Comparison of ENCODE assay signal across 21 mouse cellular contexts in genomic region chr2:76266622-76267021, GRCm38 (mm10).
DNase-seq lines count a peak whose midpoint lies in the region; ATAC-seq and TF ChIP-seq lines count a peak whose summit lies in the region.
"Had no signal": no experiment of that assay in that cellular context is flagged by ENCODE, and none has a peak within 500 bp of the region (broad histone marks: within the 10 kb centered on the region; RNA-seq: fewer than 3 reads in every experiment).

No protein-coding gene starts in this region.

- no peaks in the 10 kb centered on the region for H3K27me3 ChIP-seq in MEL (ENCODE audit: control insufficient read depth in 1 of 2, insufficient read depth in 2 of 2, low read length in 2 of 2)
- no peaks in the 10 kb centered on the region for H3K27me3 ChIP-seq in hindbrain, embryonic 14.5 days (ENCODE audit: control insufficient read depth, insufficient read depth, low read length)
- H3K27me3 ChIP-seq: embryonic facial prominence, embryonic 13.5 days; hindbrain, embryonic 13.5 days; kidney, embryonic 15.5 days; limb, embryonic 13.5 days; liver, embryonic 15.5 days had no signal

- no peak for TF ChIP-seq RAD21 in MEL (IDR thresholded peaks at IDR 0.05; ENCODE audit: low read depth, low read length)

- TF ChIP-seq EP300 in MEL (IDR thresholded peaks at IDR 0.05; ENCODE audit: low read depth in 1 of 2, low read length in 2 of 2), result no peak

- DNase-seq in gastrocnemius, adult 18-20 months (ENCODE audit: low spot score), result peak; percentile 6
- DNase-seq in gastrocnemius, adult 8-10 months (ENCODE audit: low spot score in 2 of 2), result no peak
- peak; percentile 7 to 10 for DNase-seq in left cerebral cortex, postnatal 36 days (ENCODE audit: low spot score in 2 of 2)
- no peak for DNase-seq in left cerebral cortex, postnatal 10 days (ENCODE audit: extremely low spot score in 1 of 2, low spot score in 2 of 2)
- DNase-seq in MEL (ENCODE audit: low read depth, low spot score), result peak; percentile 33
- peak; percentile 39 to 53 for DNase-seq in layer of hippocampus, adult 8-10 months (ENCODE audit: low spot score in 2 of 2)
- no peak for DNase-seq in hindbrain, embryonic 14.5 days (ENCODE audit: low spot score)
- DNase-seq: B cell, adult 2 months; cerebellum, adult 9-11 months; gastrocnemius, postnatal 10 days; heart, postnatal 10 days; midbrain, embryonic 14.5 days; thymus, postnatal 36 days had no signal

- H3K36me3 ChIP-seq in MEL (ENCODE audit: control insufficient read depth in 1 of 2, insufficient read depth in 2 of 2, low read length in 2 of 2), result peaks cover 0 to 2% of the 10 kb centered on the region in 2 experiments; a peak in 2 of 4 replicates
- no peaks in the 10 kb centered on the region for H3K36me3 ChIP-seq in hindbrain, embryonic 14.5 days (replicated peaks; ENCODE audit: control insufficient read depth, insufficient read depth)
- H3K36me3 ChIP-seq: embryonic facial prominence, embryonic 13.5 days; hindbrain, embryonic 13.5 days; kidney, embryonic 15.5 days; limb, embryonic 13.5 days; liver, embryonic 15.5 days had no signal

- no peaks in the 10 kb centered on the region for H3K9me3 ChIP-seq in MEL (replicated peaks; ENCODE audit: insufficient read depth, low read length)
- H3K9me3 ChIP-seq in hindbrain, embryonic 14.5 days (ENCODE audit: control insufficient read depth, low read length), result no peaks in the 10 kb centered on the region
- H3K9me3 ChIP-seq: embryonic facial prominence, embryonic 13.5 days; hindbrain, embryonic 13.5 days; kidney, embryonic 15.5 days; limb, embryonic 13.5 days; liver, embryonic 15.5 days had no signal

- no peak overlapping the region for H3K4me2 ChIP-seq in hindbrain, embryonic 14.5 days (replicated peaks)
- H3K4me2 ChIP-seq: embryonic facial prominence, embryonic 13.5 days; hindbrain, embryonic 13.5 days; kidney, embryonic 15.5 days; limb, embryonic 13.5 days; liver, embryonic 15.5 days had no signal

- no peak for TF ChIP-seq CTCF in MEL (IDR thresholded peaks at IDR 0.05 in 2 of 3, conservative IDR thresholded peaks at IDR 0.05 in 1 of 3; ENCODE audit: control insufficient read depth in 1 of 3, insufficient read depth in 1 of 3, low read depth in 2 of 3, low read length in 3 of 3, poor library complexity in 1 of 3, severe bottlenecking in 1 of 3)

- H3K4me1 ChIP-seq in MEL (ENCODE audit: control insufficient read depth in 1 of 2, insufficient read depth in 2 of 2, low read length in 2 of 2), result peaks cover 2 to 9% of the 10 kb centered on the region in 2 experiments; a peak in 3 of 4 replicates
- no peaks in the 10 kb centered on the region for H3K4me1 ChIP-seq in hindbrain, embryonic 14.5 days (replicated peaks; ENCODE audit: control insufficient read depth, insufficient read depth, low read length)
- H3K4me1 ChIP-seq: hindbrain, embryonic 13.5 days; kidney, embryonic 15.5 days had no signal

- no peak overlapping the region for H3K27ac ChIP-seq in MEL (ENCODE audit: control insufficient read depth, low read depth, low read length)
- H3K27ac ChIP-seq in hindbrain, embryonic 14.5 days, result no peak overlapping the region
- H3K27ac ChIP-seq: embryonic facial prominence, embryonic 13.5 days; hindbrain, embryonic 13.5 days; kidney, embryonic 15.5 days; limb, embryonic 13.5 days; liver, embryonic 15.5 days had no signal

- ATAC-seq in cerebellum, adult (ENCODE audit: insufficient number of reproducible peaks, low FRiP score, low TSS enrichment), result no peak
- ATAC-seq in hindbrain, embryonic 14.5 days (ENCODE audit: low FRiP score), result no peak
- ATAC-seq: intestine, embryonic 16.5 days; Patski had no signal

- no peak overlapping the region for H3K9ac ChIP-seq in MEL (ENCODE audit: control insufficient read depth, low read depth, low read length, poor library complexity, severe bottlenecking)
- H3K9ac ChIP-seq in hindbrain, embryonic 14.5 days, result no peak overlapping the region
- H3K9ac ChIP-seq: embryonic facial prominence, embryonic 13.5 days; hindbrain, embryonic 13.5 days; kidney, embryonic 15.5 days; limb, embryonic 13.5 days; liver, embryonic 15.5 days had no signal

- TF ChIP-seq POLR2A in MEL (IDR thresholded peaks at IDR 0.05; ENCODE audit: control insufficient read depth in 1 of 2, insufficient read depth in 1 of 2, low read depth in 1 of 2, low read length in 2 of 2, poor library complexity in 1 of 2), result no peak

- 0 out of 4 replicates have a peak overlapping the region, but pooled peaks of 1 of the 2 experiments have one; percentile 11 for H3K4me3 ChIP-seq in MEL (ENCODE audit: control insufficient read depth in 1 of 2, insufficient read depth in 1 of 2, low read depth in 2 of 2, low read length in 2 of 2)
- no peak overlapping the region for H3K4me3 ChIP-seq in hindbrain, embryonic 14.5 days (replicated peaks; ENCODE audit: low read length)
- H3K4me3 ChIP-seq: embryonic facial prominence, embryonic 13.5 days; hindbrain, embryonic 13.5 days; kidney, embryonic 15.5 days; limb, embryonic 13.5 days; liver, embryonic 15.5 days had no signal

- no peaks in the 10 kb centered on the region for H3K79me2 ChIP-seq in MEL (ENCODE audit: control insufficient read depth, insufficient read depth, low read length, poor library complexity)

- 92% methylated on average over 10 of the region's 10 CpGs for WGBS in hindbrain, embryonic 14.5 days

- intact Hi-C loops in left cerebral cortex, postnatal 36 days (cut with DNase I), result no loop called here
- intact Hi-C loops in left cerebral cortex, postnatal 10 days (cut with DNase I), result no loop called here

TF ChIP-seq in MEL, 35 proteins besides CTCF, POLR2A, EP300 and RAD21:
- no peak for TF ChIP-seq GATA1 (IDR thresholded peaks at IDR 0.05; ENCODE audit: low read depth, low read length)
- no peak for TF ChIP-seq CHD1 (IDR thresholded peaks at IDR 0.05; ENCODE audit: low read depth, low read length)
- no peak for TF ChIP-seq POLR2AphosphoS2 (IDR thresholded peaks at IDR 0.05; ENCODE audit: low read length)
- TF ChIP-seq ZKSCAN1 (IDR thresholded peaks at IDR 0.05; ENCODE audit: low read depth, low read length), result no peak
- TF ChIP-seq ETS1 (IDR thresholded peaks at IDR 0.05; ENCODE audit: low read depth, low read length), result no peak
- TF ChIP-seq UBTF (IDR thresholded peaks at IDR 0.05; ENCODE audit: borderline replicate concordance, insufficient read depth, low read depth, low read length), result no peak
- no peak for TF ChIP-seq NRF1 (IDR thresholded peaks at IDR 0.05; ENCODE audit: insufficient read depth, low read depth, low read length, poor library complexity, severe bottlenecking)
- no peak for TF ChIP-seq MAZ (IDR thresholded peaks at IDR 0.05; ENCODE audit: low read depth, low read length)
- TF ChIP-seq JUND (IDR thresholded peaks at IDR 0.05; ENCODE audit: low read depth, low read length), result no peak
- TF ChIP-seq TCF12 (IDR thresholded peaks at IDR 0.05; ENCODE audit: low read depth, low read length), result no peak
- no peak for TF ChIP-seq MXI1 (IDR thresholded peaks at IDR 0.05; ENCODE audit: low read depth, low read length)

Comparison
In these comparisons a context has a peak if more than half of its experiments do, and no peak if none do; other contexts are left out.
1. DNase-seq: peak in gastrocnemius, adult 18-20 months (single experiment), left cerebral cortex, postnatal 36 days (2 of 2), MEL (single experiment) and layer of hippocampus, adult 8-10 months (2 of 2); none in gastrocnemius, adult 8-10 months (0 of 2), left cerebral cortex, postnatal 10 days (0 of 2) and hindbrain, embryonic 14.5 days (single experiment).